Mouse (Mus musculus): Measurements from ENCODE around the gene Pfkl. TPM values are rescaled to one million over a fixed set of nuclear protein-coding genes. Genes with fewer than 3 reads are reported as not detected.

Gene Pfkl
- 120 and 126 TPM in 2 replicates for polyA plus RNA-seq (2015; fragmentation: Nextera tagmentation; extraction: Ambion mirVana)

DNA sequence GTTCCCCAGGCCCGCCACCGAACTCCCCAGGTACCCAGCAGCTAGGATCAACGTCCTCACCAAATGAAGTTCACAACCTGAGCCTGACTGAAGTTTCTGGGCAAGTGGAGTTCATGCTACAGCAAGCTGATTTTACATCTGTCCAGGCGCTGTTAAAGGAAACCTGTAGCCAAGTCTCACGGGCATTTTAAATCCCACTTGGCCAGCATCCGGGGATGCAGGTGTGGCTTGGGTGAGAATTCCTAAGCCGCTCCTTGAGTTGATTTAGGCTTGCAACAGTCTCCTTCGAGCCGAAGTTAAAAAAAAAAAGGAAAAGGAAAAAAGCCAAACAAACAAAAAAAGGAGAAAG lies at the start of gene Pfkl:
Gene Pfkl (minus strand): TSS at position 139 of the 349 bp plus-strand sequence.
- ATAC-seq (ENCODE audit: low FRiP score, low read depth): no peak

DNA sequence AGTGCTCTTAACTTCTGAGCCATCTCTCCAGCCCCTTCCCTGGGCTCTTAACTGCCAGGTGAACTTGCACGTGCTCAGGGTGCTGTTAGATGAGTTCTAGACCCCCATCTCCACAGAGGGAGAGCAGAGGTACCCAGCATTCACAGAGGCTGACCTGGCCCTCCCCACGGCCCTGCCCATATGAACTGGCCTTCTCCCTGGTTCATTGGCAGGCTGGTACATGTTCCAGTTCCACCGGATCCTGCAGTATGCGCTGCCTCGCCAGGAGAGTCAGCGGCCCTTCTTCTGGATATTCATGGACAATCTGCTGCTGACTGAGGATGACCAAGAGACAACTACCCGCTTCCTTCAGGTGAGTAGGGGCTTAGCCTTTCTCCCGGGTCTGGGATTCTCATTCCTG lies 47.2 kb upstream of the Pfkl start:
- no peak for ATAC-seq (ENCODE audit: low FRiP score, low read depth)
- no peak overlapping the region for H3K4me2 ChIP-seq
- no peak overlapping the region for H3K4me3 ChIP-seq
- 91% methylated on average over 8 of the region's 8 CpGs for WGBS
- no peaks in the 10 kb centered on the region for H3K27me3 ChIP-seq
- H3K4me1 ChIP-seq (replicated peaks): no peaks in the 10 kb centered on the region
- H3K9me3 ChIP-seq: no peaks in the 10 kb centered on the region
- no peak overlapping the region for H3K9ac ChIP-seq
- no peaks in the 10 kb centered on the region for H3K36me3 ChIP-seq
- H3K27ac ChIP-seq (replicated peaks): no peak overlapping the region

More for the DNA sequence above, at the start of gene Pfkl:
- Histone ChIP-seq H3K9me3 (no peaks in the 10 kb centered on the region), H3K4me2 (peak within 1 kb of the TSS; percentile 90), H3K36me3 (no peaks in the 10 kb centered on the region), H3K27ac (replicated peaks) (peak within 1 kb of the TSS; percentile 92), H3K4me3 (peak within 1 kb of the TSS; percentile 62), H3K27me3 (0 out of 2 replicates have a peak, but pooled peaks cover 2% of the 10 kb centered on the region), H3K9ac (peak within 1 kb of the TSS; percentile 74), H3K4me1 (replicated peaks) (peaks cover 41% of the 10 kb centered on the region)
- 2% methylated on average over 9 of the region's 9 CpGs for WGBS

DNA sequence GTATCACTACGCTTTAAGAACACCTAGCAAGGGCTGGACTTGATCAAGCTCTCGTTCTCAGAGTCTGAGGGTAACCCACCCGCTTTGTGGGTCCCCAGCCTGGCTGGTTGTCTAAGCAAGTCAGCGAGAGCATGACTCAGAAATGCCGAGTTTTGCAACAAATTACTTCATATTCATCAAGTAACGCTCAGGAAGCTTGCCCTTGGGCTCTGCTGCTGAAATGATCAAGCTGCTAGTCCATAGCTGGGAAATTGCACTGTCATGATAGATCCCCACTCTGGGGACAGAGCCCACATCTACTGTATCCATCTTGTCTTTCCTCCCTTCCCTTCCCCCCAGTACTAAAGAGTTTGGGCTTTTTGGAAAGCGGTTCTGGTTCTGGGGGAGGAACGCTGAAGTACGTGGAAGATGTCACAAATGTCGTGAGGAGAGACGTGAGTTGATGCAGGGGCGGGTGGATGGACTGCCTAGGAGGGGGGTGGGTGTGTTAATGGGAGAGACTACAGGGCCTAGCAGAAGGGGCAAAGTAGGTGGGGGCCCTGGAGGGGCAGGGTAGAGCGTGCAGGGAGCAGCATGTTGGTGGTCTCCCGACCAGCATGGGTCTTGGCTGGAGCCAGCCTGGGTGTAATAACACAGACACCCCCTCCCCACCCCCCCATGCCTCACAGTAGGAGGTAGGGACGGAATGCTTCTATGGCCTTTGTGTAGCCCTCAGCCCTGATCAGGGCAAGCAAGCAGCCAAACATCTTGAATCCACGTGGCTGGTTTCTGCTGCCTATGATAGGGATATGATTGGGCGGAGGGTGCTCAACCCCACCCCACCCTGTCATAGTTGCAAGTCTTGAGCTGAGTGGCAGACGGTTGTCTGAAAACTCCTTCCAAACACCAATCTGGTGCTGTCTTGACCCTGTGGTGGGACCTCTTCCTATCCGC lies 45.0 kb upstream of the Pfkl start:
- no peaks in the 10 kb centered on the region for H3K36me3 ChIP-seq
- H3K9me3 ChIP-seq: no peaks in the 10 kb centered on the region
- no peak overlapping the region for H3K27ac ChIP-seq (replicated peaks)
- H3K9ac ChIP-seq: no peak overlapping the region
- no peak overlapping the region for H3K4me2 ChIP-seq
- H3K27me3 ChIP-seq: no peaks in the 10 kb centered on the region
- ATAC-seq (ENCODE audit: low FRiP score, low read depth): no peak
- no peaks in the 10 kb centered on the region for H3K4me1 ChIP-seq (replicated peaks)
- WGBS: 66% methylated on average over 19 of the region's 19 CpGs
- no peak overlapping the region for H3K4me3 ChIP-seq

DNA sequence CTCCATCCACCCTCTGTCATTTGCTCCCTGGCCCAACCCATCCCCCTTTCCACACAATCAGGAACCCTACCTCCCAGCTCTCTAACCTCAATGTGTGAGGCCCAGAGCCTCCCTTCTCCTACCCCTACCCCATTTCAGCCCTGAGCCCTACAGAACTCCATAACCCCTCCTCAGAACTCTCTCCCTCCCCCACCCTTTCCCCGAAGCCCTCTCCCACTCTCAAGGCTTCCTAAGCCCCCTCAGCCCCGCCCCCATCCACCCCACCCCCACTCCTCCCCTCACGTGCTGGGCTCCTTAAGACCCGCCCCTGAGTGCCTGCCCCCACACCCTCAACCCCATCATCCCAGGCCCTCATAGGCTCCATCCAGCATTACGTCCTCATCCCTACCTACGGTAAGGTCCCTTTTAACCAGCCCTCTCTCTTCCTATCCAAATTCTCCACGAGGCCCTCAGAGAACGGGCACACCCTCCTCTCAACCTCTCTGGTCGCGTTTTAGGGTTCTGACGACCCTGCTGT lies 39.7 kb upstream of the Pfkl start:
- Histone ChIP-seq H3K4me2 (no peak overlapping the region), H3K9me3 (no peaks in the 10 kb centered on the region), H3K4me3 (no peak overlapping the region), H3K9ac (no peak overlapping the region), H3K36me3 (no peaks in the 10 kb centered on the region), H3K27me3 (no peaks in the 10 kb centered on the region), H3K4me1 (replicated peaks) (no peaks in the 10 kb centered on the region), H3K27ac (replicated peaks) (no peak overlapping the region)
- WGBS: 61% methylated on average over 11 of the region's 11 CpGs
- no peak for ATAC-seq (ENCODE audit: low FRiP score, low read depth)

DNA sequence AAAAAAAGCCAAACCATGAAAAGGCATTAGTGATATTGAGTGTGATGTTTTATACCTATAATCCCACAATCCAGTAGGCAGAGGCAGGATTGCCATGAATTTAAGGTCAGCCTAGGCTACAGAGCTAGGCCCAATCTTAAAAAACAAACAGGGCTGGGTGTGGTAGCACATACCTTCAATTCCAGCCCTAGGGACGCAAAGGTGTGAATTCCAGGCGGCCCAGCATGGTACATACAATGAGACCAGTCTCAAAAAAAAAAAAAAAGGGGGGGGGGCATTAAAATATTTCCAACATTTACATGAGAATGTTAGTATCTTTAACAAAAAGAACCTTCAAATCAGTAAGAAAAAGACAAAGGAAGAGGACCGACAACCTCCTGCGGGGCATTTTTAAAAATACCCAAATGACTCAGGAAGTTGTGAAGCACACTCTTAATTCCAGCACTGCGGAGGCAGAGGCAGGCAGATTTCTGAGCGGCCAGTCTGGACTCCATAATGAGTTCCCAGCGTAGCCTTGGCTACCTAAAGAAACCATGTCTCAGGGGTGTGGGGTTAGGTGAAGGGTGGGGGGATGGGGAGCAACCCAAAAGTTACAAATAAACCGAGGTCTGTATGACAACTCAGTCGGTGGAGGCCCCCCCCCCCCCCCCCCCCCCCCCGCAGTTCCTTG lies 38.3 kb upstream of the Pfkl start:
- no peak overlapping the region for H3K4me3 ChIP-seq
- H3K4me2 ChIP-seq: no peak overlapping the region
- WGBS: 89% methylated on average over 9 of the region's 10 CpGs
- ATAC-seq (ENCODE audit: low FRiP score, low read depth): no peak
- no peak overlapping the region for H3K27ac ChIP-seq (replicated peaks)
- peaks cover 5% of the 10 kb centered on the region for H3K4me1 ChIP-seq (replicated peaks)
- H3K27me3 ChIP-seq: no peaks in the 10 kb centered on the region
- H3K9ac ChIP-seq: no peak overlapping the region
- no peaks in the 10 kb centered on the region for H3K9me3 ChIP-seq
- H3K36me3 ChIP-seq: no peaks in the 10 kb centered on the region

DNA sequence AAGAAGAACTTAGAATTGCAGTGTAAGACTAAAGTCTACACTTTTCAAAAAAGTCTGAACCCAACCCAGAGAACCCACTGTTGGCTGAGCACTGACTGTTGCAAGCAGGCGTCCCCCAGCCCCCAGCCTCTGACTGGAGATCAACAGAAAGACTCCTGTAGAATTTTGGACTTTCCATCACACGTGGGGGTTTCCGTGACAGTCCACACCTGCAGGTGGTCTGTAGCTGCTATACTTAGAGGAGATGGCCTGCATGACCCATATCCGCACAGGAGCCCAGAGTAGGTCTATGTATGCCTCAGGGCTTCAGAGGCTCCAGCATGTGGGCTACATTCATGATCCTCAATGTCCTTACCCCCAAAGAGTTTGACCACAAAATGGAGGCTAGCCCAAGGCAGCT lies 36.5 kb upstream of the Pfkl start:
- no peak overlapping the region for H3K4me2 ChIP-seq

DNA sequence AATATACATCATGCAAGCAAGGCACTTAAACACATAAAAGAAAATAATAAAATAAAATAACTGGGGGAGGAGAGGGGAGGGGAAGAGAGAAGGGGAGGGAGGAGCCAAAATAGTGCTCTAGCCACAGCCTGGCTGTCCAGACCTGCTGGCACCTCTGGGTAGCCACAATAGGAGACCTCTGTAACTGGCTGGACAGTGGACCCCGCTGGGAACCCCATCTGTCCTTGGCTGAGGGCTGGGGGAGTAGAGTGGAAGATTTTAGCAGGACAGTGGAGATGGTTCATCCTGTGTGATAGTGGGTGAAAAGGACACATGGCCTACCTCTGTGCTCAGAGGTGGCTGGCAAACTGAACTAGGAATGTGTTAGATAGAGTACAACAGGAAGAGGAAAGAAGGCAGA lies 34.6 kb upstream of the Pfkl start:
- H3K4me3 ChIP-seq: no peak overlapping the region
- no peak overlapping the region for H3K9ac ChIP-seq
- H3K4me2 ChIP-seq: no peak overlapping the region
- peaks cover 8% of the 10 kb centered on the region for H3K4me1 ChIP-seq (replicated peaks)
- no peak overlapping the region for H3K27ac ChIP-seq (replicated peaks)
- no peaks in the 10 kb centered on the region for H3K9me3 ChIP-seq
- no peaks in the 10 kb centered on the region for H3K36me3 ChIP-seq
- no peaks in the 10 kb centered on the region for H3K27me3 ChIP-seq
- 81% methylated on average over 1 of the region's 1 CpGs for WGBS
- no peak for ATAC-seq (ENCODE audit: low FRiP score, low read depth)

More for the DNA sequence above, 36.5 kb upstream of the Pfkl start:
- Histone ChIP-seq H3K9ac (no peak overlapping the region), H3K27me3 (no peaks in the 10 kb centered on the region), H3K4me1 (replicated peaks) (peaks cover 8% of the 10 kb centered on the region), H3K27ac (replicated peaks) (no peak overlapping the region), H3K36me3 (no peaks in the 10 kb centered on the region), H3K9me3 (no peaks in the 10 kb centered on the region), H3K4me3 (no peak overlapping the region)
- no peak for ATAC-seq (ENCODE audit: low FRiP score, low read depth)
- 92% methylated on average over 4 of the region's 4 CpGs for WGBS

DNA sequence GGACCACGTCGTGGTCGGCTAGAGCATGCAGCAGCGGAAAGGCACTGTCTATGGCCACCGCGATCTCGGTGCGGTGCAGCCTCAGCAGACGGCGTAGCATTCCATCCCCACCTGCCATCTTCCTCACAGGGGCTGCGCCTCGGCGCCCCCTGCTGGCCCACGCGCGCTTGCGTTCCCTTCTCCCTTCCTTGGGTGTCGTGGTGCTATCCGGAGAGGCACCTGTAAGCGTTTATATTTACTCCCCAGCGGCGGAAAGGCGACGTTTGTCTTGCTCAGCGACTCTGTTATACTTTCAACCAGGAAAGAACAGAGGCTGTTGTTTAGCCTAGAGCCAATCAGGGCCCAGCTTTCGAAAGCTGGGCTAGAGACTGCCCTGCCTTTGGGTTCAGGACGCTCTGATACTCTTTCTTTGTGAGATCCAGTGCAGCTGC lies 33.5 kb upstream of the Pfkl start, which contains the start of gene Aire:
Gene Aire (minus strand): TSS at position 205 of the 431 bp plus-strand sequence.
- peaks cover 8% of the 10 kb centered on the region for H3K4me1 ChIP-seq (replicated peaks)
- H3K9ac ChIP-seq: peak within 1 kb of the TSS; percentile 25; the same call in 1 of the 2 replicates
- 2% methylated on average over 27 of the region's 27 CpGs for WGBS

DNA sequence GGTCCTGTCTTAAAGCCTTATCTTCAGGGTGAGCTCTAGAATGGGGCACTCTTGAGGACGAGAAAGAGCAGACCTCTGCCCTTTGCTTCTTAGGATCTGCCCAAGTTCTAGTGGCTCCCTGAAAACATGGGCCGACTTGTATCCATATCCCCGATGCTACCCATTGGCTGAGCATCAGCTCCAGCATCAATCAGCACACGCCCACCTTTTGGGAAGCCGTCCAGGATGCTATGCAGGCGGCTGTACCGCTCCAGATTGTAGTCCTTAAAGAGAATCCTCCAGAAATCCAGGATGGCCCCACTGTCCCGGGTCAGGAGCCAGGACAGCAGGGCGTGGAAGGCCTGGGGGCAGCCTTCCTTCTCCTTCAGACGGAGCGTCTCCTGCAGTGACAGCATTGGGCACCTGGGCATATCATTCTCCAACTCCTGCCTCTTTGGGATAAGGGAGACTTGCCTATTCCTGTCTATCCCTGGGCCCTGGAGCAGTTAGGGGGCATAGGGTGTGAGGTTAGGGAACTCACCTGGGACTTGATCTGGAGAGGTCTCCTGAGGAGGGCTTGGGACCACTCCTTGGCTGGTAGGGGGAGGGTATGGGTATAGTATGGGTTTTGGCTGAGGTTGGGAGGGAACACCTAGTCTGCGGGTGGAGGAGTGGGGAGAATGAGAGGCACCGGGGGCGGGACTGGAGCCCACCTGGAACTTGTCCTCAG lies 33.0 kb upstream of the Pfkl start:
- H3K4me2 ChIP-seq: peak overlapping the region; percentile 56
- ATAC-seq (ENCODE audit: low FRiP score, low read depth): peak; percentile 24; the same call in 1 of the 2 replicates
- no peaks in the 10 kb centered on the region for H3K36me3 ChIP-seq
- H3K4me1 ChIP-seq (replicated peaks): peaks cover 8% of the 10 kb centered on the region
- WGBS: 64% methylated on average over 14 of the region's 14 CpGs
- H3K27me3 ChIP-seq: no peaks in the 10 kb centered on the region
- no peaks in the 10 kb centered on the region for H3K9me3 ChIP-seq
- peak overlapping the region; percentile 32 for H3K4me3 ChIP-seq
- no peak overlapping the region for H3K27ac ChIP-seq (replicated peaks)
- H3K9ac ChIP-seq: 0 out of 2 replicates have a peak overlapping the region, but pooled peaks have one; percentile 25

More for the DNA sequence above, 33.5 kb upstream of the Pfkl start, which contains the start of gene Aire:
- Histone ChIP-seq H3K27me3 (no peaks in the 10 kb centered on the region), H3K4me3 (peak within 1 kb of the TSS; percentile 32), H3K27ac (replicated peaks) (no peak within 1 kb of the TSS), H3K4me2 (peak within 1 kb of the TSS; percentile 56), H3K36me3 (no peaks in the 10 kb centered on the region), H3K9me3 (no peaks in the 10 kb centered on the region)
- peak; percentile 75; the same call in 1 of the 2 replicates for ATAC-seq (ENCODE audit: low FRiP score, low read depth)

DNA sequence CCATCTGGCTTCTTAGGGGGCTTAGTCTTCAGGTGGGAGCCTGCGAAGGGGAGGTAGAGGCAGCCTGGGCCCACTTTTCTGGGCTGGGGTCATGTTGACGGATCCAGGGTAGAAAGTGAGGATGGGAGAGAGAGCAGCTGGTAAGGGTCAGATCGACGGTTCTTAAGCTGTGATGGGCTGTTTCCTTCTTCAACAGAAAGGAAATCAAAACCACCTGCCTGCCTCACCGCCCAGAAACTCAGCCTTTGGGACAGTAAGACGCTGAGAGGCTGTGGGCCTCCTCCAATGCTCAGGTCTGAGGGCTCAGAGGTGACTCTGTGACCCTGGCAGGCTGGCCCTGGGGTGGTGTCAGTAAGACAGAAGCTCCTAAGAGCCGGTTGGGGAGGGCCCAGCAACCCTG lies 32.2 kb upstream of the Pfkl start:
- Histone ChIP-seq H3K27ac (replicated peaks) (no peak overlapping the region), H3K4me1 (replicated peaks) (peaks cover 8% of the 10 kb centered on the region), H3K4me2 (no peak overlapping the region), H3K9me3 (no peaks in the 10 kb centered on the region), H3K9ac (no peak overlapping the region), H3K27me3 (no peaks in the 10 kb centered on the region), H3K4me3 (no peak overlapping the region), H3K36me3 (no peaks in the 10 kb centered on the region)
- 83% methylated on average over 7 of the region's 7 CpGs for WGBS
- no peak for ATAC-seq (ENCODE audit: low FRiP score, low read depth)

DNA sequence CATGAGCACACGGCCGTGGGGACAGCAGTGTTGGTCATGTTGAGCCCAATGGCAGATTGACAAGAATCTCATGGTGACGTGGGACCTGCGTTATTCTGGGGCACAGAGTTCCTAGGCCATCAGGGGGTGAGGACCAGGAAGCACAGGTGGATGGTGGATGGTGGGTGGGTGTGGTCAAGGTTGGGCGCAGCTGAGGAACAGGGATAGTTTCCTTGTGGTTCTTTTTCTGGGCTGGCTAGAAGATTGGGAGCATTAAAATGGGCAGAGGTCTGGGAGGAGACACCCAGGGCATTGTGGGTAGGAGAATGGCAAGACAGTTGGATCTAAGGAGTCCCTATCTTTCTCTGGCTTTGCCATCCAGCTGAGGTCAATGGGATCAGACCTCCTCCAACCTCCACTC lies 31.8 kb upstream of the Pfkl start, which contains the start of gene Dnmt3l:
Gene Dnmt3l (plus strand): TSS at position 301 of the 400 bp plus-strand sequence.
- ATAC-seq (ENCODE audit: low FRiP score, low read depth): no peak
- no peaks in the 10 kb centered on the region for H3K9me3 ChIP-seq
- H3K27me3 ChIP-seq: no peaks in the 10 kb centered on the region
- H3K36me3 ChIP-seq: no peaks in the 10 kb centered on the region
- 93% methylated on average over 5 of the region's 5 CpGs for WGBS
- H3K4me3 ChIP-seq: no peak within 1 kb of the TSS
- H3K27ac ChIP-seq (replicated peaks): no peak within 1 kb of the TSS
- H3K4me2 ChIP-seq: no peak within 1 kb of the TSS
- peaks cover 8% of the 10 kb centered on the region for H3K4me1 ChIP-seq (replicated peaks)
- no peak within 1 kb of the TSS for H3K9ac ChIP-seq
